Mouse (Mus musculus) small intestine, adult 2 months (tissue): ENCODE results near the gene Prune1.

Source experiments
- CTCF ChIP-seq: fragments of 200-500 bp; IDR thresholded peaks from 2 replicates; pipeline ENCODE4 v1.5.1; 2012; ENCODE audit warnings: low read depth, mild to moderate bottlenecking, control low read depth, inconsistent platforms, low read length, moderate library complexity, mixed read lengths; ENCODE audit not compliant: insufficient replicate concordance, insufficient read length; ENCODE audit errors: extremely low read depth
- POLR2A ChIP-seq: fragments of 200-500 bp; IDR thresholded peaks from 2 replicates; pipeline ENCODE4 v1.6.1; 2012; ENCODE audit warnings: low read depth, mild to moderate bottlenecking, control low read depth, inconsistent platforms, low read length, moderate library complexity

- TF ChIP-seq POLR2A (no peak), CTCF (no peak)
Measured at GRCm38 (mm10) chr3:95277149-95277551, 4.7 kb downstream of the Prune1 start.
